Mouse (Mus musculus) colon, adult 2 months (tissue): ENCODE measurements around the gene Nme1. TPM values are rescaled to one million over a fixed set of nuclear protein-coding genes. Genes with fewer than 3 reads are reported as not detected.

ENCODE experiments used
- polyA plus RNA-seq: library from polyadenylated mRNA; depleted of rRNA; stranded (reverse); fragments of >200 nt; gene quantifications from 2 replicates; pipeline ENCODE4 v1.2.3, GENCODE M21; 2012; rRNA removed

Nme1 gene
- polyA plus RNA-seq: 69.8 and 69.9 TPM in 2 replicates

GRCm38 (mm10) chr11:93968005-93968847 lies at the start of gene Nme1, which contains the start of gene Gm20390:
Gene Nme1, minus strand, starts transcription at chr11:93968521.
Gene Gm20390, minus strand, starts transcription at chr11:93968293.

GRCm38 (mm10) chr11:93995720-93996305 lies 27.5 kb upstream of the Nme1 start, which contains the start of gene Spag9:
Gene Spag9, plus strand, starts transcription at chr11:93996091.

GRCm38 (mm10) chr11:93956159-93956558 lies 12.2 kb downstream of the Nme1 start, which contains the start of gene Nme2:
Gene Nme2, minus strand, starts transcription at chr11:93956259.

Other genes with a start within 250 kb of the Nme1 start
- gene Utp18, start 82.8 kb downstream of the Nme1 start, polyA plus RNA-seq: 2.8 and 3.8 TPM in 2 replicates
- gene Mbtd1, start 82.7 kb downstream of the Nme1 start, polyA plus RNA-seq: 1.9 and 3.2 TPM in 2 replicates
- 138 and 155 TPM in 2 replicates for gene Nme2, start 12.3 kb downstream of the Nme1 start, polyA plus RNA-seq
- gene Gm20390, start 228 bp downstream of the Nme1 start, polyA plus RNA-seq: 10.1 and 16.6 TPM in 2 replicates
- gene Spag9, start 27.6 kb upstream of the Nme1 start, polyA plus RNA-seq: 30.5 and 36.7 TPM in 2 replicates
- 105 and 111 TPM in 2 replicates for gene Tob1, start 242.9 kb upstream of the Nme1 start, polyA plus RNA-seq